Mouse (Mus musculus) NIH3T3 (cell line): ENCODE measurements around the gene Gpatch3.

Source experiments
- DNase-seq: peaks from one replicate; pipeline ENCODE4 v3.0.0-alpha.2; 2012; ENCODE audit warnings: low read depth

Gpatch3 gene

GRCm38 (mm10) chr4:133584059-133584951 lies 9.8 kb downstream of the Gpatch3 start, which contains the start of gene Gpn2:
Gene Gpn2 (plus strand): TSS chr4:133584362.
- DNase-seq: peak; percentile 87

- DNase-seq: peak; percentile 66
These were observed 18.0 kb downstream of the Gpatch3 start for GRCm38 (mm10) chr4:133592570-133592969.

GRCm38 (mm10) chr4:133595538-133595937 lies 21.0 kb downstream of the Gpatch3 start:
- DNase-seq: no peak

- no peak for DNase-seq
These were observed 21.5 kb downstream of the Gpatch3 start for GRCm38 (mm10) chr4:133596084-133596483.

GRCm38 (mm10) chr4:133598616-133599015 lies 24.1 kb downstream of the Gpatch3 start:
- no peak for DNase-seq

- no peak for DNase-seq
These were observed 24.6 kb downstream of the Gpatch3 start for GRCm38 (mm10) chr4:133599116-133599515.

GRCm38 (mm10) chr4:133599571-133600073 lies 25.1 kb downstream of the Gpatch3 start:
- peak; percentile 86 for DNase-seq

GRCm38 (mm10) chr4:133600306-133600705 lies 25.8 kb downstream of the Gpatch3 start:
- DNase-seq: no peak

GRCm38 (mm10) chr4:133601721-133602218 lies 27.2 kb downstream of the Gpatch3 start, which contains the start of gene Sfn:
Gene Sfn (minus strand): TSS chr4:133602168.
- DNase-seq: no peak

GRCm38 (mm10) chr4:133603056-133603455 lies 28.5 kb downstream of the Gpatch3 start:
- no peak for DNase-seq

- peak; percentile 76 for DNase-seq
These were observed 29.6 kb downstream of the Gpatch3 start for GRCm38 (mm10) chr4:133604175-133604574.

- peak; percentile 62 for DNase-seq
These were observed 30.3 kb downstream of the Gpatch3 start for GRCm38 (mm10) chr4:133604856-133605255.

- no peak for DNase-seq
These were observed 30.8 kb downstream of the Gpatch3 start for GRCm38 (mm10) chr4:133605330-133605729.

GRCm38 (mm10) chr4:133607284-133607683 lies 32.7 kb downstream of the Gpatch3 start:
- DNase-seq: no peak

GRCm38 (mm10) chr4:133609719-133610118 lies 35.2 kb downstream of the Gpatch3 start:
- peak; percentile 80 for DNase-seq

GRCm38 (mm10) chr4:133611815-133612214 lies 37.3 kb downstream of the Gpatch3 start:
- peak; percentile 20 for DNase-seq

- no peak for DNase-seq
These were observed 37.9 kb downstream of the Gpatch3 start for GRCm38 (mm10) chr4:133612416-133612815.

- no peak for DNase-seq
These were observed 38.5 kb downstream of the Gpatch3 start for GRCm38 (mm10) chr4:133613026-133613425.

- DNase-seq: no peak
These were observed 39.3 kb downstream of the Gpatch3 start for GRCm38 (mm10) chr4:133613867-133614266.

- peak; percentile 71 for DNase-seq
These were observed 39.8 kb downstream of the Gpatch3 start for GRCm38 (mm10) chr4:133614274-133614761.

GRCm38 (mm10) chr4:133615416-133615815 lies 40.9 kb downstream of the Gpatch3 start:
- DNase-seq: no peak

GRCm38 (mm10) chr4:133617936-133618335 lies 43.4 kb downstream of the Gpatch3 start:
- no peak for DNase-seq
